Mouse (Mus musculus): ENCODE measurements at regions not wholly inside any gene's neighbourhood (a gene's known extent, or its start where the extent isn't known, plus 50 kb on each side); places are given as distances from the start of the nearest gene placed in this dataset.

GRCm38 (mm10) chr9:103924641-103925040, 77.7 kb upstream of the Nphp3 start:
- TF ChIP-seq POLR2A (IDR thresholded peaks at IDR 0.05; ENCODE audit: extremely low read depth, insufficient read depth, low read length): no peak
- no peak for TF ChIP-seq CTCF (IDR thresholded peaks at IDR 0.05; ENCODE audit: low read depth, low read length)
- H3K79me2 ChIP-seq (ENCODE audit: control insufficient read depth, insufficient read depth, low read length): no peaks in the 10 kb centered on the region
- H3K27me3 ChIP-seq (ENCODE audit: control insufficient read depth, insufficient read depth, low read length): no peaks in the 10 kb centered on the region
- no peak for DNase-seq (ENCODE audit: extremely low read depth, low read depth, low spot score)
- H3K4me1 ChIP-seq (ENCODE audit: control insufficient read depth, insufficient read depth, low read length): peaks cover 4% of the 10 kb centered on the region; the same call in 1 of the 2 replicates
- no peak overlapping the region for H3K4me3 ChIP-seq (ENCODE audit: insufficient read depth, low read depth, low read length)
- H3K9ac ChIP-seq (ENCODE audit: low read depth, low read length): no peak overlapping the region
- H3K36me3 ChIP-seq (ENCODE audit: control insufficient read depth, insufficient read depth, low read length): no peaks in the 10 kb centered on the region
- no peak overlapping the region for H3K27ac ChIP-seq (replicated peaks; ENCODE audit: insufficient read depth, low read depth, low read length)
- 76% methylated on average over 3 of the region's 3 CpGs for WGBS

GRCm38 (mm10) chr9:103925486-103925885, 76.9 kb upstream of the Nphp3 start:
- Histone ChIP-seq H3K36me3 (ENCODE audit: control insufficient read depth, insufficient read depth, low read length) (no peaks in the 10 kb centered on the region), H3K27me3 (ENCODE audit: control insufficient read depth, insufficient read depth, low read length) (no peaks in the 10 kb centered on the region), H3K27ac (replicated peaks; ENCODE audit: insufficient read depth, low read depth, low read length) (no peak overlapping the region), H3K4me3 (ENCODE audit: insufficient read depth, low read depth, low read length) (no peak overlapping the region), H3K4me1 (ENCODE audit: control insufficient read depth, insufficient read depth, low read length) (peaks cover 4% of the 10 kb centered on the region; the same call in 1 of the 2 replicates), H3K79me2 (ENCODE audit: control insufficient read depth, insufficient read depth, low read length) (no peaks in the 10 kb centered on the region), H3K9ac (ENCODE audit: low read depth, low read length) (no peak overlapping the region)
- TF ChIP-seq CTCF (IDR thresholded peaks at IDR 0.05; ENCODE audit: low read depth, low read length) (no peak), POLR2A (IDR thresholded peaks at IDR 0.05; ENCODE audit: extremely low read depth, insufficient read depth, low read length) (no peak)
- 89% methylated on average over 2 of the region's 2 CpGs for WGBS
- DNase-seq (ENCODE audit: extremely low read depth, low read depth, low spot score): no peak

GRCm38 (mm10) chr9:103928744-103929527, 73.4 kb upstream of the Nphp3 start:
- H3K9ac ChIP-seq (ENCODE audit: low read depth, low read length): no peak overlapping the region
- DNase-seq (ENCODE audit: extremely low read depth, low read depth, low spot score): no peak
- 75% methylated on average over 8 of the region's 8 CpGs for WGBS
- no peak overlapping the region for H3K27ac ChIP-seq (replicated peaks; ENCODE audit: insufficient read depth, low read depth, low read length)
- no peaks in the 10 kb centered on the region for H3K79me2 ChIP-seq (ENCODE audit: control insufficient read depth, insufficient read depth, low read length)
- no peaks in the 10 kb centered on the region for H3K27me3 ChIP-seq (ENCODE audit: control insufficient read depth, insufficient read depth, low read length)
- H3K4me3 ChIP-seq (ENCODE audit: insufficient read depth, low read depth, low read length): no peak overlapping the region
- no peak for TF ChIP-seq CTCF (IDR thresholded peaks at IDR 0.05; ENCODE audit: low read depth, low read length)
- H3K36me3 ChIP-seq (ENCODE audit: control insufficient read depth, insufficient read depth, low read length): no peaks in the 10 kb centered on the region
- H3K4me1 ChIP-seq (ENCODE audit: control insufficient read depth, insufficient read depth, low read length): no peaks in the 10 kb centered on the region

GRCm38 (mm10) chr9:103938070-103938469, 64.3 kb upstream of the Nphp3 start:
- no peak overlapping the region for H3K27ac ChIP-seq (replicated peaks; ENCODE audit: insufficient read depth, low read depth, low read length)
- 83% methylated on average over 5 of the region's 5 CpGs for WGBS
- no peak overlapping the region for H3K4me3 ChIP-seq (ENCODE audit: insufficient read depth, low read depth, low read length)
- no peak overlapping the region for H3K9ac ChIP-seq (ENCODE audit: low read depth, low read length)
- H3K27me3 ChIP-seq (ENCODE audit: control insufficient read depth, insufficient read depth, low read length): no peaks in the 10 kb centered on the region
- H3K4me1 ChIP-seq (ENCODE audit: control insufficient read depth, insufficient read depth, low read length): no peaks in the 10 kb centered on the region
- TF ChIP-seq CTCF (IDR thresholded peaks at IDR 0.05; ENCODE audit: low read depth, low read length): no peak
- no peak for TF ChIP-seq POLR2A (IDR thresholded peaks at IDR 0.05; ENCODE audit: extremely low read depth, insufficient read depth, low read length)
- no peak for DNase-seq (ENCODE audit: extremely low read depth, low read depth, low spot score)
- H3K79me2 ChIP-seq (ENCODE audit: control insufficient read depth, insufficient read depth, low read length): no peaks in the 10 kb centered on the region
- no peaks in the 10 kb centered on the region for H3K36me3 ChIP-seq (ENCODE audit: control insufficient read depth, insufficient read depth, low read length)

- Histone ChIP-seq H3K9ac (ENCODE audit: low read depth, low read length) (no peak overlapping the region), H3K4me1 (ENCODE audit: control insufficient read depth, insufficient read depth, low read length) (no peaks in the 10 kb centered on the region), H3K27me3 (ENCODE audit: control insufficient read depth, insufficient read depth, low read length) (no peaks in the 10 kb centered on the region), H3K36me3 (ENCODE audit: control insufficient read depth, insufficient read depth, low read length) (no peaks in the 10 kb centered on the region), H3K79me2 (ENCODE audit: control insufficient read depth, insufficient read depth, low read length) (no peaks in the 10 kb centered on the region), H3K4me3 (ENCODE audit: insufficient read depth, low read depth, low read length) (no peak overlapping the region), H3K27ac (replicated peaks; ENCODE audit: insufficient read depth, low read depth, low read length) (no peak overlapping the region)
- no peak for DNase-seq (ENCODE audit: extremely low read depth, low read depth, low spot score)
- no peak for TF ChIP-seq CTCF (IDR thresholded peaks at IDR 0.05; ENCODE audit: low read depth, low read length)
- no peak for TF ChIP-seq POLR2A (IDR thresholded peaks at IDR 0.05; ENCODE audit: extremely low read depth, insufficient read depth, low read length)
- 90% methylated on average over 8 of the region's 8 CpGs for WGBS
These were observed 62.3 kb upstream of the Nphp3 start for GRCm38 (mm10) chr9:103940010-103940409.

GRCm38 (mm10) chr9:103940506-103940905, 61.8 kb upstream of the Nphp3 start:
- Histone ChIP-seq H3K27ac (replicated peaks; ENCODE audit: insufficient read depth, low read depth, low read length) (no peak overlapping the region), H3K4me3 (ENCODE audit: insufficient read depth, low read depth, low read length) (no peak overlapping the region), H3K9ac (ENCODE audit: low read depth, low read length) (no peak overlapping the region), H3K36me3 (ENCODE audit: control insufficient read depth, insufficient read depth, low read length) (no peaks in the 10 kb centered on the region), H3K27me3 (ENCODE audit: control insufficient read depth, insufficient read depth, low read length) (no peaks in the 10 kb centered on the region), H3K4me1 (ENCODE audit: control insufficient read depth, insufficient read depth, low read length) (no peaks in the 10 kb centered on the region), H3K79me2 (ENCODE audit: control insufficient read depth, insufficient read depth, low read length) (no peaks in the 10 kb centered on the region)
- no peak for DNase-seq (ENCODE audit: extremely low read depth, low read depth, low spot score)
- TF ChIP-seq CTCF (IDR thresholded peaks at IDR 0.05; ENCODE audit: low read depth, low read length) (no peak), POLR2A (IDR thresholded peaks at IDR 0.05; ENCODE audit: extremely low read depth, insufficient read depth, low read length) (no peak)
- 84% methylated on average over 6 of the region's 6 CpGs for WGBS
